Mouse (Mus musculus): ENCODE results near the gene Dpp7.

DNA sequence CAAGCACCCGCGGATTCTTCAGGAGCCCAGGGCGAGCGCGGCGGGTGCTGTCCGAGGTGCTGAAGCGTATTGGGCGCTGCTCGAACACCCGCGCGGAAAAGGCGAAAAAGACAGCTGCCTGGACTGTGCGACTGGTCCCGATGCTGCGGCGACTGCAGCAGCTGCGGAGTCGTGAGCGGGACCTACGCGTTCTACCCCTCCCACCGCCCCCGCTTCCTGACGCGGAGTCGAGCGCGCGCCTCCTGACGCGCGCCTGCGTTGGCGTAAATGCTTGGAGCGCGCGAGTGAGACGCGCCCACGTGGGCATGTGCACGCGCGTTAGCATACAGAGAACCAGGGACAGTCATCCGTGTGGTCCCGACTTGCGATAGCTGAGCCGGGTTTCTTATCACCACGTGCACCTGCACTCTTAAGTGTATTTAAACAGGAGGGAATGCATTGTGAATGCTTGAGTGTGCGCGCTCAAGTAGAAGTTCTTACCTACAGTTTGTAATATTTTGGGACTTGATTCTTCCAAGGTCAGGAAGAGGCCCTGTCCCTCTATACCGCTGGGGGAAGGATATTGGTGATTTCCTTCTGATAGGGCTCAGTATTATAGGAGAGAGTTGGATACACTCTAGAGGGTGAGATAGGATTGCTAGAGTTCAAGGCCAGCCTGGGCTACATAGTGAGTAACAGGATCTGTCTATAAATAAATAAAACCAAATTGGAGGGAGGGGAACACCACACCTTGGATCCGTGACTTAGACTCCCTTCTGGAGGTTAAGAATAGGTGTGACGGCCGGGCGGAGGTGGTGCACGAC is 37.0 kb downstream of the Dpp7 start, which contains the start of gene Grin1:
- TF ChIP-seq POLR2A (IDR thresholded peaks at IDR 0.05; ENCODE audit: control insufficient read depth in 1 of 2, insufficient read depth in 1 of 2, low read depth in 1 of 2, low read length in 2 of 2, poor library complexity in 1 of 2) (no peak), POLR2AphosphoS2 (IDR thresholded peaks at IDR 0.05; ENCODE audit: low read length) (no peak)
